Mouse (Mus musculus): ENCODE data around the gene Adgrf5.

DNA sequence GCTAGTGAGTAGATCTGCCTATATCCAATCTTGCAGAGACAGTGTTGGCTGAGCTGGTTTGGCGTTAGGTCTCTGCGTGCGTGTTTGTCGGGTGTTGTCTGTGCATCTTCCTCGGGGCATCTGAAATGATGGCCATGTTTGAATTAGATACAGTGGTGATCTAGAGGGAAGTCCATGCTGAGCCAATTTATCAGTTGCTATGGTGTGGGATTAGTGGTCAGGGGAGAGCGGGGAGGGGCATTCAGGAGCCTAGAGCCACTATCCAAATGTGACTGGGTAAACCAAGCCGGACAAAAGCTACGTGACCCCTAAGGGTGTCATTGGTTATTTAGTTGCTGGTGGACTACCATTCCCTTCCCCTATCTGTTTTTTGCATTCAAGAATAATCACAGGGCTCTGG, 33.4 kb downstream of the Adgrf5 start:
- TF ChIP-seq POLR2A (IDR thresholded peaks at IDR 0.05; ENCODE audit: low read depth, low read length) (no peak), CTCF (IDR thresholded peaks at IDR 0.05; ENCODE audit: borderline replicate concordance, insufficient read depth, low read length) (no peak)

Measured in embryonic fibroblast, embryonic 13.5 days (primary cell).